Comparison of ENCODE assay signal across 7 mouse cellular contexts in genomic region chr16:4559715-4560144, GRCm38 (mm10). TPM values are rescaled to one million over a fixed set of nuclear protein-coding genes. Genes with fewer than 3 reads are reported as not detected.
DNase-seq lines count a peak whose midpoint lies in the region; ATAC-seq and TF ChIP-seq lines count a peak whose summit lies in the region.

TSS of gene Tfap4 (minus strand) at chr16:4559854.

- no peaks in the 10 kb centered on the region for H3K27me3 ChIP-seq in limb, embryonic 10.5 days (ENCODE audit: low read depth, poor library complexity, severe bottlenecking)
- peaks cover 3% of the 10 kb centered on the region; the same call in 1 of the 2 replicates for H3K27me3 ChIP-seq in midbrain, embryonic 12.5 days
- H3K27me3 ChIP-seq in small intestine, adult 2 months (ENCODE audit: control insufficient read depth, insufficient read depth, low read length): no peaks in the 10 kb centered on the region

- H3K9me3 ChIP-seq in limb, embryonic 10.5 days (replicated peaks): no peaks in the 10 kb centered on the region
- no peaks in the 10 kb centered on the region for H3K9me3 ChIP-seq in midbrain, embryonic 12.5 days

- H3K27ac ChIP-seq in limb, embryonic 10.5 days: peak within 1 kb of the TSS; percentile 97
- peak within 1 kb of the TSS; percentile 92 for H3K27ac ChIP-seq in midbrain, embryonic 12.5 days (replicated peaks)
- H3K27ac ChIP-seq in small intestine, adult 2 months (ENCODE audit: insufficient read depth, low read depth, low read length): peak within 1 kb of the TSS; percentile 82

- peak; percentile 13 for ATAC-seq in midbrain, embryonic 12.5 days (ENCODE audit: low FRiP score, low read depth)

- no peak for TF ChIP-seq POLR2A in small intestine, adult 2 months (IDR thresholded peaks at IDR 0.05; ENCODE audit: low read depth, low read length)

- peak; percentile 88 for DNase-seq in adrenal gland, postnatal 10 days
- peak; percentile 96 for DNase-seq in embryo, embryonic 9.5 days (ENCODE audit: extremely low spot score)
- DNase-seq in heart, adult 11 months: peak; percentile 99
- peak; percentile 91 for DNase-seq in kidney, adult 18-20 months
- DNase-seq in limb, embryonic 10.5 days (ENCODE audit: low spot score): peak; percentile 94

- no peak; the same call in 1 of the 2 replicates for TF ChIP-seq CTCF in small intestine, adult 2 months (IDR thresholded peaks at IDR 0.05; ENCODE audit: extremely low read depth, insufficient read length, insufficient replicate concordance, low read depth, low read length)

- WGBS in limb, embryonic 10.5 days: under 1% methylated on average over 17 of the region's 17 CpGs
- WGBS in midbrain, embryonic 12.5 days: 1% methylated on average over 16 of the region's 17 CpGs
- WGBS in small intestine, adult 2 months: 0% methylated on average over 17 of the region's 17 CpGs

- peak within 1 kb of the TSS; percentile 67 for H3K9ac ChIP-seq in midbrain, embryonic 12.5 days (replicated peaks)

- H3K4me1 ChIP-seq in limb, embryonic 10.5 days: peaks cover 29% of the 10 kb centered on the region
- H3K4me1 ChIP-seq in midbrain, embryonic 12.5 days: peaks cover 11% of the 10 kb centered on the region
- H3K4me1 ChIP-seq in small intestine, adult 2 months (ENCODE audit: control insufficient read depth, insufficient read depth, insufficient read length, low read length): peaks cover 7% of the 10 kb centered on the region

- H3K36me3 ChIP-seq in limb, embryonic 10.5 days: peaks cover 19% of the 10 kb centered on the region
- H3K36me3 ChIP-seq in midbrain, embryonic 12.5 days: no peaks in the 10 kb centered on the region
- H3K36me3 ChIP-seq in small intestine, adult 2 months (ENCODE audit: control insufficient read depth, insufficient read depth, low read length): no peaks in the 10 kb centered on the region

- peak within 1 kb of the TSS; percentile 90 for H3K4me3 ChIP-seq in limb, embryonic 10.5 days
- H3K4me3 ChIP-seq in midbrain, embryonic 12.5 days: peak within 1 kb of the TSS; percentile 60
- H3K4me3 ChIP-seq in small intestine, adult 2 months (ENCODE audit: low read depth, low read length): peak within 1 kb of the TSS; percentile 82

- H3K4me2 ChIP-seq in midbrain, embryonic 12.5 days (replicated peaks): peak within 1 kb of the TSS; percentile 71

RNA-seq across cellular contexts. Expression of gene Tfap4, which starts in this region (rescaled TPM):
- total RNA-seq in adrenal gland, postnatal 10 days (2021): 10 to 100 TPM in 1 of 2 experiments, 1 to 10 TPM in 1; 6.5 to 12.3 TPM
- 41.4 and 48.5 TPM in 2 replicates for polyA plus RNA-seq in limb, embryonic 10.5 days (2016; fragmentation: Nextera tagmentation; extraction: Ambion mirVana)
- polyA plus RNA-seq in midbrain, embryonic 12.5 days (2016; fragmentation: Nextera tagmentation; extraction: Ambion mirVana): 17.8 and 19.2 TPM in 2 replicates
- 4.0 and 8.3 TPM in 2 replicates for polyA plus RNA-seq in small intestine, adult 2 months (2012; rRNA removed)

Comparison
In these comparisons a context has a peak if more than half of its experiments do, and no peak if none do; other contexts are left out.
1. Peak in every context shown above with its lines: DNase-seq, ATAC-seq, H3K4me3 ChIP-seq and H3K27ac ChIP-seq.